Mouse (Mus musculus): Measurements from ENCODE around the gene Chp1. TPM values are rescaled to one million over a fixed set of nuclear protein-coding genes. Genes with fewer than 3 reads are reported as not detected.
A peak's percentile ranks its signal among the peaks of the same experiment; 100 is the strongest.
"Not testable (repeated sequence)": the region's sequence is repeated elsewhere in the genome, so short reads cannot be mapped to it uniquely, and the experiment has no call there.

Gene Chp1
- polyA plus RNA-seq, 1 experiment from 2014 or later: 73.2 TPM

DNA sequence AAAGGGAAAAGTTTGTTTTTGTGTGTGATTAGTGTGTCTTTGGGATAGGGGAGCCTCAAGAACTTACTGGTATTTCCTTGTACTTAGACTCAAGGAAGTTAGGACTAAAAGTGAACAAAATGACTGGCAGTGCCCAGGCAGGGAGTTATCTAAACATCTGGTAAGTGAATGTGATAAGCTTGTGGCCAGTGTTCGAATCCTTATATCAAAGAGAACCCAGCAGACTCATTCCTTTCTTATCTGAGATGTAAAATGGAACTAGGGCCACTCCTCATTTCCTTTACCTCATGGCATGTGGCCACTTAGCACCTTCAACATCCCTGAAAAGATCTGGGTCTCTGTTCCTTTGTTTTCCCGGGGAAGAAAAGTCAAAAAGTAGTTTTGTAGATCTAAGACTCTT lies 56.4 kb downstream of the Chp1 start:
- H3K4me2 ChIP-seq (replicated peaks; ENCODE audit: low read depth): no peak overlapping the region
- peaks cover 39% of the 10 kb centered on the region for H3K36me3 ChIP-seq (ENCODE audit: control insufficient read depth, insufficient read depth)
- WGBS: 42% methylated on average over 2 of the region's 2 CpGs
- H3K4me1 ChIP-seq (replicated peaks; ENCODE audit: control insufficient read depth, insufficient read depth, low read length): 0 out of 2 replicates have a peak, but pooled peaks cover 10% of the 10 kb centered on the region
- H3K27me3 ChIP-seq (replicated peaks; ENCODE audit: control insufficient read depth, insufficient read depth, low read length): no peaks in the 10 kb centered on the region
- no peak for ATAC-seq
- no peak overlapping the region for H3K4me3 ChIP-seq (ENCODE audit: low read depth, low read length)
- H3K27ac ChIP-seq (ENCODE audit: low read depth, low read length): no peak overlapping the region
- H3K9ac ChIP-seq (ENCODE audit: low read depth, low read length): no peak overlapping the region
- no peak for TF ChIP-seq CTCF (IDR thresholded peaks at IDR 0.05; ENCODE audit: low read depth)
- H3K9me3 ChIP-seq (ENCODE audit: control insufficient read depth): no peaks in the 10 kb centered on the region

DNA sequence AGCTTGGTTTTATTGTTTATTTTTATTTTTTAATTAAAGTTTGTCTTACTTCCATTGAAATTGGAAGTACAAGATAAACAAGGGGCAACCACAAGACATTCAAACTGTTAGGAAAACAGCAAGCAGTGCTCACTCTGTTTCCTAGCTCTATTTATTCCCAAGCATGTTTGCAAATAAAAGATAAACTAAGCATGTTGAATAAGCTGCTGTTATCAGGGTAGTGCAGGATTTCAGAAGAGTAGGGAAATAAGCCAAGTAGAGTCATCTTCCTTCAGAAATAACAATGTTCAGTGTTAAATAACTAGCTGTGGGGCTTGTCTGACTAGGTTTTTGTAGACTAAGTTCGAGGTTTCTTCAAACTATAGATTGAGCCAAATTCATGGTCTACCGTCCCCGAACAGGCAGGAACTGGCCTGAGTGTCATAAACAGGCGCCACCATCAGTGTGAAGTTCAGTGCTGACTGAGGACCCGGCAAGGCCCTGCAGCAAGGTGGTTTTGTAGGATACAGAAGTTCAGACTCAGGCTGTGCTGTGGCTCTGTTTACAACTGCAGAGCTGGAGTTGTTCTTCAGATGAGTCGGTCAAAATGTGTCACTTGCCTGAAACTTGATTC lies 58.0 kb downstream of the Chp1 start:
- no peak for TF ChIP-seq CTCF (IDR thresholded peaks at IDR 0.05; ENCODE audit: low read depth)
- no peak for ATAC-seq
- H3K36me3 ChIP-seq (ENCODE audit: control insufficient read depth, insufficient read depth): peaks cover 39% of the 10 kb centered on the region
- H3K4me1 ChIP-seq (replicated peaks; ENCODE audit: control insufficient read depth, insufficient read depth, low read length): 0 out of 2 replicates have a peak, but pooled peaks cover 10% of the 10 kb centered on the region
- WGBS: 76% methylated on average over 6 of the region's 6 CpGs
- no peak overlapping the region for H3K4me3 ChIP-seq (ENCODE audit: low read depth, low read length)
- no peak overlapping the region for H3K9ac ChIP-seq (ENCODE audit: low read depth, low read length)
- no peaks in the 10 kb centered on the region for H3K27me3 ChIP-seq (replicated peaks; ENCODE audit: control insufficient read depth, insufficient read depth, low read length)
- H3K9me3 ChIP-seq (ENCODE audit: control insufficient read depth): no peaks in the 10 kb centered on the region
- no peak overlapping the region for H3K4me2 ChIP-seq (replicated peaks; ENCODE audit: low read depth)
- H3K27ac ChIP-seq (ENCODE audit: low read depth, low read length): no peak overlapping the region

DNA sequence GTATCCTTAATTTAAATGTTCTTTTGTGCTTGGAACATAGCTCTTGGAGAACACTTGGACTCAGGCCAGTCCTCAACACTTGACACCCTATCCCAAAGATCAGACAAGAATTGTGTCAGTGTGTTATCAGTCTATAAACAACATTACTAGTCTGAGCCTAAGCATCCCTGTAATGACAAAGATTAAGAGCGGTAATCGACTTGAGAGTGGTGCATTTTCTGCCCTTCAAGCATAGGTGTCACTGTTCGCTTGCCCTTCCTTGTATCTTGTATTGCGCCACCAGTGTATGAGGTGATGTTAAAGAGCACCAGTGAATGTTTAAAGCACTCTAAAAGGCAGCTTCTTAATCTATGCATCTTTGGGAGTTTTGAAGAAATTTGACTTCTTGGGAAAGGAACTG lies 59.5 kb downstream of the Chp1 start:
- H3K4me3 ChIP-seq (ENCODE audit: low read depth, low read length): no peak overlapping the region
- H3K4me1 ChIP-seq (replicated peaks; ENCODE audit: control insufficient read depth, insufficient read depth, low read length): 0 out of 2 replicates have a peak, but pooled peaks cover 3% of the 10 kb centered on the region
- WGBS: 78% methylated on average over 4 of the region's 4 CpGs
- H3K9me3 ChIP-seq (ENCODE audit: control insufficient read depth): no peaks in the 10 kb centered on the region
- no peak overlapping the region for H3K27ac ChIP-seq (ENCODE audit: low read depth, low read length)
- H3K27me3 ChIP-seq (replicated peaks; ENCODE audit: control insufficient read depth, insufficient read depth, low read length): no peaks in the 10 kb centered on the region
- peak; percentile 65 for TF ChIP-seq CTCF (IDR thresholded peaks at IDR 0.05; ENCODE audit: low read depth)
- peaks cover 35% of the 10 kb centered on the region for H3K36me3 ChIP-seq (ENCODE audit: control insufficient read depth, insufficient read depth)
- H3K4me2 ChIP-seq (replicated peaks; ENCODE audit: low read depth): no peak overlapping the region
- no peak overlapping the region for H3K9ac ChIP-seq (ENCODE audit: low read depth, low read length)
- 0 out of 2 replicates have a peak, but pooled peaks have one; percentile 34 for ATAC-seq

DNA sequence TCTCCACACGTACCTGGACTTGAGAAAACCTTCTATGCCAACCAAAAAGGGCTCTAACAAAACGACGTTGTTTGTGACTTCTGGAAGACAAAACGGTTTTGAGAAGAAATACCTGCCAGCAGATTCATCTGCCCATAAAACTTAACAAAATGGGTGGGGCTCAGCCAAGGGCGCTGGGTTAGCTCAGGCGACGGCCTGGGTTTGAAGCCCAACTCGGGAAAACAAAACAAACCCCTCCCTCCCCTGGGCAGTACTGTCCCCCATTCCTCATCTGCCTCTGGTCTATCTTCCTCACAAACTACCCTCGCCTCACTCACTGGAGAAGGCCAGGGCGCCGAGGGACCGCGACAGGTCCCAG lies 70.3 kb downstream of the Chp1 start:
- Histone ChIP-seq H3K36me3 (ENCODE audit: control insufficient read depth, insufficient read depth) (no peaks in the 10 kb centered on the region), H3K4me3 (ENCODE audit: low read depth, low read length) (peak overlapping the region; percentile 93), H3K4me2 (replicated peaks; ENCODE audit: low read depth) (peak overlapping the region; percentile 91), H3K9ac (ENCODE audit: low read depth, low read length) (peak overlapping the region; percentile 58), H3K27ac (ENCODE audit: low read depth, low read length) (peak overlapping the region; percentile 82), H3K4me1 (replicated peaks; ENCODE audit: control insufficient read depth, insufficient read depth, low read length) (peaks cover 7% of the 10 kb centered on the region; the same call in 1 of the 2 replicates), H3K9me3 (ENCODE audit: control insufficient read depth) (no peaks in the 10 kb centered on the region), H3K27me3 (replicated peaks; ENCODE audit: control insufficient read depth, insufficient read depth, low read length) (no peaks in the 10 kb centered on the region)
- WGBS: under 1% methylated on average over 13 of the region's 13 CpGs
- ATAC-seq: no peak; the same call in 1 of the 2 replicates
- TF ChIP-seq CTCF (IDR thresholded peaks at IDR 0.05; ENCODE audit: low read depth): no peak

DNA sequence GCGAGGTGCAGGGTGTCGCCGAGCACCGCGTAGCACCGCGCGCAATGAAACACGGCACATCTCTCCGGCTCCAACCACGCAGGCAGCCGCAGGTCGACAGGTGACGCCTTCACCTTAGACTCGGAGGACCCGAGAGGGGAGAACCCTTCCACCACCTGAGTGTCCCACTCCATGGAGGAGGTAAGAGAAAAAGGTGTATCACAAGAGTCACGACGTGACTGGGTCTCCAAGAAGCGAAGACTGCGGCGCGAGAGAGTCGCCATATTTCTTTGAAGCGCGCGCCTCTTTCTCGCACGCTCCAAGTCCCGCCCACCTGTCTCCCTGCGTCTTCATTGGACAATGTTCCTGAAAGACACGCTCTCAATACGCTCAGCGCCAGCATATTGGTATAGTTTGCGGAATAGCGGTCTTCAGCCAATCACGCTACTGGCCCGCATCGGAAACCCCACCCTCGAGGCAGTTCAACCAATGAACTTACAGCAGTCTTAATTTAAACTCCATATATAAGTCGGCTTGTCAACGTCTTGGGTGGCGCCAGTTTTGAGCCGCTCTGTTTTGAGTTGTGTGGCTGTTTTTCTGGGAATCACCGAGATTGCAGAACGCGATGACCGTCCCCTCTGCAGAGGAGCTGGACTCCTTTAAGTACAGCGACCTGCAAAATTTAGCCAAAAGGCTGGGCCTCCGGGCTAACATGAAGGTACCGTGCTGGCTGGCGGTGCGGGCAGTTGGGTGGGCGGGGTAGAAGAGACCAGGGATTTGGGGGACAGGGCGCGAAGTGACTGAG lies 70.9 kb downstream of the Chp1 start, which contains the start of the genes Nusap1 and Oip5:
Nusap1 (plus strand) TSS at position 100 of the 784 bp plus-strand sequence.
Oip5 (minus strand) TSS at position 271 of the 784 bp plus-strand sequence.
- H3K4me3 ChIP-seq (ENCODE audit: low read depth, low read length): peak within 1 kb of the TSS; percentile 93
- H3K4me2 ChIP-seq (replicated peaks; ENCODE audit: low read depth): peak within 1 kb of the TSS; percentile 91
- WGBS: under 1% methylated on average over 55 of the region's 55 CpGs
- no peaks in the 10 kb centered on the region for H3K27me3 ChIP-seq (replicated peaks; ENCODE audit: control insufficient read depth, insufficient read depth, low read length)
- ATAC-seq: peak; percentile 99
- H3K36me3 ChIP-seq (ENCODE audit: control insufficient read depth, insufficient read depth): 0 out of 2 replicates have a peak, but pooled peaks cover 1% of the 10 kb centered on the region
- H3K27ac ChIP-seq (ENCODE audit: low read depth, low read length): peak within 1 kb of the TSS; percentile 82
- peak within 1 kb of the TSS; percentile 58 for H3K9ac ChIP-seq (ENCODE audit: low read depth, low read length)
- H3K4me1 ChIP-seq (replicated peaks; ENCODE audit: control insufficient read depth, insufficient read depth, low read length): peaks cover 7% of the 10 kb centered on the region; the same call in 1 of the 2 replicates
- no peaks in the 10 kb centered on the region for H3K9me3 ChIP-seq (ENCODE audit: control insufficient read depth)
- no peak for TF ChIP-seq CTCF (IDR thresholded peaks at IDR 0.05; ENCODE audit: low read depth)

DNA sequence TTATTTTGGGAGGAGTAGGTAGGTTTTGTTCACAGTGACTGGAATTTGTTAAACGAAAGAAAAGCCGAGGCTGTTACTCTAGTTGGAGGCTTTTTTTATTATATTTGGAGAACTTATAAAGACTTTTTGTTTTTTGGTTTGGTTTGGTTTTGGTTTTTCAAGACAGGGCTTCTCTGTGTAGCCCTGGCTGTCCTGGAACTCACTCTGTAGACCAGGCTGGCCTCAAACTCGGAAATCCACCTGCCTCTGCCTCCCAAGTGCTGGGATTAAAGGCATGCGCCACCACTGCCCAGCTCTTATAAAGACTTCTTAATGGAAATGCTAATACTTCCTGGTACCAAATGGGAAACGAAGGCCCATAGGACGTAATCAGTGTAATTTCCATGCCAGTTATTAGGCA lies 71.5 kb downstream of the Chp1 start:
- not testable (repeated sequence) for H3K36me3 ChIP-seq (ENCODE audit: control insufficient read depth, insufficient read depth); H3K9me3 ChIP-seq (ENCODE audit: control insufficient read depth); H3K4me1 ChIP-seq (replicated peaks; ENCODE audit: control insufficient read depth, insufficient read depth, low read length); H3K27me3 ChIP-seq (replicated peaks; ENCODE audit: control insufficient read depth, insufficient read depth, low read length); ATAC-seq; H3K27ac ChIP-seq (ENCODE audit: low read depth, low read length)
- H3K4me3 ChIP-seq (ENCODE audit: low read depth, low read length): peak overlapping the region; percentile 93
- H3K4me2 ChIP-seq (replicated peaks; ENCODE audit: low read depth): peak overlapping the region; percentile 79
- WGBS: 4% methylated on average over 6 of the region's 6 CpGs
- H3K9ac ChIP-seq (ENCODE audit: low read depth, low read length): peak overlapping the region; percentile 58
